ENCODE assay signal across 11 mouse cellular contexts in genomic region chr17:57194041-57194507, GRCm38 (mm10). TPM values are rescaled to one million over a fixed set of nuclear protein-coding genes. Genes with fewer than 3 reads are reported as not detected.
A peak's percentile ranks its signal among the peaks of the same experiment; 100 is the strongest.
DNase-seq lines count a peak whose midpoint lies in the region; ATAC-seq and TF ChIP-seq lines count a peak whose summit lies in the region.
"Had no signal": no experiment of that assay in that cellular context is flagged by ENCODE, and none has a peak within 500 bp of the region (broad histone marks: within the 10 kb centered on the region; RNA-seq: fewer than 3 reads in every experiment).

Tnfsf14 (minus strand) TSS chr17:57194177.

- no peak within 1 kb of the TSS for H3K4me3 ChIP-seq in lung, adult 2 months (replicated peaks; ENCODE audit: extremely low read depth, low read depth, low read length)
- H3K4me3 ChIP-seq in cerebellum, adult 2 months (replicated peaks; ENCODE audit: insufficient read depth, low read depth, low read length): no peak within 1 kb of the TSS
- H3K4me3 ChIP-seq: lung, embryonic 15.5 days had no signal

- DNase-seq in gastrocnemius, postnatal 25 days: peak; percentile 21
- no peak for DNase-seq in gastrocnemius, postnatal 36 days
- DNase-seq in lung, adult 2 months: peak; percentile 17
- peak; percentile 31 to 59 for DNase-seq in spleen, postnatal 36 days (ENCODE audit: low spot score in 2 of 2)
- no peak for DNase-seq in ovary, adult 18-20 months (ENCODE audit: low spot score)
- DNase-seq in kidney, postnatal 25 days: no peak
- DNase-seq in cerebellum, adult 2 months: no peak
- DNase-seq: kidney, postnatal 14 days had no signal

- no peak within 1 kb of the TSS for H3K27ac ChIP-seq in cerebellum, adult 2 months (ENCODE audit: insufficient read depth, low read length)
- H3K27ac ChIP-seq: lung, embryonic 15.5 days had no signal

- no peak for TF ChIP-seq CTCF in lung, adult 2 months (IDR thresholded peaks at IDR 0.05; ENCODE audit: insufficient read depth, low read length)
- no peak for TF ChIP-seq CTCF in cerebellum, adult 2 months (IDR thresholded peaks at IDR 0.05; ENCODE audit: borderline replicate concordance, insufficient read depth, low read depth, low read length)

- H3K4me1 ChIP-seq in lung, adult 2 months (ENCODE audit: control insufficient read depth, insufficient read depth, low read length): no peaks in the 10 kb centered on the region
- no peaks in the 10 kb centered on the region for H3K4me1 ChIP-seq in cerebellum, adult 2 months (ENCODE audit: control insufficient read depth, insufficient read depth, low read length)
- H3K4me1 ChIP-seq: lung, embryonic 15.5 days had no signal

- ATAC-seq in activated CD4-positive, CD25-positive, alpha-beta regulatory T cell, adult 4 months: peak; percentile 81

- intact Hi-C loops in gastrocnemius, postnatal 36 days (cut with DNase I): no loop called here

- no peaks in the 10 kb centered on the region for H3K27me3 ChIP-seq in cerebellum, adult 2 months (ENCODE audit: control insufficient read depth, insufficient read depth, low read length)
- H3K27me3 ChIP-seq: lung, embryonic 15.5 days had no signal

- WGBS in lung, adult 2 months: 54% methylated on average over 11 of the region's 11 CpGs
- 78% methylated on average over 11 of the region's 11 CpGs for WGBS in cerebellum, adult 2 months

- TF ChIP-seq POLR2A in lung, adult 2 months (IDR thresholded peaks at IDR 0.05; ENCODE audit: borderline replicate concordance, extremely low read depth, low read depth, low read length): no peak
- TF ChIP-seq POLR2A in cerebellum, adult 2 months (IDR thresholded peaks at IDR 0.05; ENCODE audit: borderline replicate concordance, insufficient read depth, low read length): no peak

RNA-seq across cellular contexts. Expression of gene Tnfsf14, which starts in this region (rescaled TPM):
- total RNA-seq in gastrocnemius, postnatal 25 days (2021): not detected
- under 1 TPM in 1 of 2 experiments, not detected in 1; 0.18 TPM for total RNA-seq in gastrocnemius, postnatal 36 days (2021)
- polyA plus RNA-seq in activated CD4-positive, CD25-positive, alpha-beta regulatory T cell, adult 4 months (2017; shearing (Covaris generic)): 10 to 100 TPM in 1 of 2 experiments, 1 to 10 TPM in 1; 7.9 to 12.8 TPM
- 1.8 and 1.9 TPM in 2 replicates for polyA plus RNA-seq in lung, adult 2 months (2012; rRNA removed)
- polyA plus RNA-seq in cerebellum, adult 2 months (2012; rRNA removed): not detected in 2 replicates
- total RNA-seq: gastrocnemius, adult 8-10 months had no signal

Comparison
In these comparisons a context has a peak if more than half of its experiments do, and no peak if none do; other contexts are left out.
1. Peak in DNase-seq in gastrocnemius, postnatal 25 days; RNA of the gene not detected or under 1 TPM.
2. DNase-seq: peak in lung, adult 2 months (single experiment) and spleen, postnatal 36 days (2 of 2); none in gastrocnemius, postnatal 36 days (0 of 2), ovary, adult 18-20 months (single experiment), kidney, postnatal 25 days (0 of 2) and cerebellum, adult 2 months (0 of 2).